Mouse (Mus musculus) limb, embryonic 12.5 days (tissue): ENCODE measurements at regions not wholly inside any gene's neighbourhood (a gene's known extent, or its start where the extent isn't known, plus 50 kb on each side); places are given as distances from the start of the nearest gene placed in this dataset.

Experiments
- ATAC-seq: fragments of 200-750 bp; cut with Nextera tagmentation; 2 replicates; pipeline ENCODE4 v1.8.0; 2017; ENCODE audit warnings: low read depth, moderate TSS enrichment; ENCODE audit not compliant: insufficient number of reproducible peaks, insufficient read depth, low FRiP score, low TSS enrichment
- H3K27ac ChIP-seq: fragments of 300-500 bp; sonication (generic); 2 replicates; pipeline ENCODE4 v1.5.1; 2016; ENCODE audit warnings: mild to moderate bottlenecking, moderate library complexity
- H3K27me3 ChIP-seq: fragments of 300-500 bp; sonication (generic); 2 replicates; pipeline ENCODE4 v1.6.1; 2016; ENCODE audit warnings: mild to moderate bottlenecking, moderate library complexity
- H3K36me3 ChIP-seq: fragments of 300-500 bp; sonication (generic); 2 replicates; pipeline ENCODE4 v1.6.1; 2016; ENCODE audit warnings: mild to moderate bottlenecking, moderate library complexity
- H3K4me1 ChIP-seq: fragments of 300-500 bp; sonication (generic); replicated peaks from 2 replicates; pipeline ENCODE4 v1.6.1; 2016
- H3K4me2 ChIP-seq: fragments of 300-500 bp; sonication (generic); 2 replicates; pipeline ENCODE4 v1.6.1; 2016; ENCODE audit warnings: mild to moderate bottlenecking, moderate library complexity
- H3K4me3 ChIP-seq: fragments of 300-500 bp; sonication (generic); replicated peaks from 2 replicates; pipeline ENCODE4 v1.5.1; 2016; ENCODE audit warnings: mild to moderate bottlenecking
- H3K9ac ChIP-seq: fragments of 300-500 bp; sonication (generic); replicated peaks from 2 replicates; pipeline ENCODE4 v1.6.1; 2016; ENCODE audit warnings: mild to moderate bottlenecking, moderate library complexity
- H3K9me3 ChIP-seq: fragments of 300-500 bp; sonication (generic); 2 replicates; pipeline ENCODE4 v1.6.1; 2016; ENCODE audit warnings: mild to moderate bottlenecking, moderate library complexity
- WGBS: fragments of 180-500 bp; shearing (Covaris S2); methylation state at CpG from one replicate; pipeline ENCODE4 v1.1.7; 2016; 5-methylcytosine and 5-hydroxymethylcytosine counted together

DNA sequence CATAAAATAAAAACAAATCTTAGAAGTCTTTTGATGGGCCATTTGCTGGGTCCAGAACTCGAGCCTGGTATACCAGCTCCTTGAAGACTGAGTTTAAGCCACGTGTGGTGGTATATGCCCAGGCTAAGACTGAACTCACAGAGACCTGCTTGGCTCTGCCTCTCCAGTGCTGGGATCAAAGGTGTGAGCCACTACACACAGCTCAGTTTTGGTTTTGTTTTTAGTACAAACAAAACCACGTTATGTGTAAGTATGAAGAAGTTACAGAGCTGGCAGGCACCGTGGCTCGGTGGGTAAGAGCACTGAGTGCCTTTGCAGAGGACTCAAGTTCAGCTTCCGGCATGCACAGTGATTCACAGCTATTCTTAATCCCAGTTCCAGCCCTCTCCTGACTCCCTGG, 75.6 kb downstream of the Wdr5 start:
- H3K4me1 ChIP-seq: peaks cover 31% of the 10 kb centered on the region
- no peak for ATAC-seq
- no peaks in the 10 kb centered on the region for H3K9me3 ChIP-seq
- H3K36me3 ChIP-seq: no peaks in the 10 kb centered on the region
- H3K9ac ChIP-seq: no peak overlapping the region
- H3K4me3 ChIP-seq: no peak overlapping the region
- H3K27ac ChIP-seq: no peak overlapping the region
- WGBS: 78% methylated on average over 6 of the region's 6 CpGs
- no peak overlapping the region for H3K4me2 ChIP-seq
- H3K27me3 ChIP-seq: 0 out of 2 replicates have a peak, but pooled peaks cover 3% of the 10 kb centered on the region

GRCm38 (mm10) chr2:27591668-27592067, 76.7 kb downstream of the Wdr5 start:
- H3K9ac ChIP-seq: no peak overlapping the region
- no peaks in the 10 kb centered on the region for H3K36me3 ChIP-seq
- peak overlapping the region; percentile 32; the same call in 1 of the 2 replicates for H3K27ac ChIP-seq
- WGBS: 17% methylated on average over 5 of the region's 5 CpGs
- no peaks in the 10 kb centered on the region for H3K9me3 ChIP-seq
- no peak overlapping the region for H3K4me2 ChIP-seq
- H3K27me3 ChIP-seq: peaks cover 8% of the 10 kb centered on the region; the same call in 1 of the 2 replicates
- peaks cover 31% of the 10 kb centered on the region for H3K4me1 ChIP-seq
- H3K4me3 ChIP-seq: no peak overlapping the region
- peak; percentile 38; the same call in 1 of the 2 replicates for ATAC-seq

GRCm38 (mm10) chr2:27593338-27593737, 78.4 kb downstream of the Wdr5 start:
- H3K27ac ChIP-seq: no peak overlapping the region
- no peaks in the 10 kb centered on the region for H3K36me3 ChIP-seq
- peaks cover 12% of the 10 kb centered on the region for H3K27me3 ChIP-seq
- peaks cover 27% of the 10 kb centered on the region for H3K4me1 ChIP-seq
- H3K9ac ChIP-seq: no peak overlapping the region
- 39% methylated on average over 10 of the region's 10 CpGs for WGBS
- no peak overlapping the region for H3K4me3 ChIP-seq
- ATAC-seq: no peak
- H3K4me2 ChIP-seq: no peak overlapping the region
- no peaks in the 10 kb centered on the region for H3K9me3 ChIP-seq

GRCm38 (mm10) chr2:27595251-27595650, 80.3 kb downstream of the Wdr5 start:
- Histone ChIP-seq H3K9ac (no peak overlapping the region), H3K9me3 (no peaks in the 10 kb centered on the region), H3K4me1 (peaks cover 27% of the 10 kb centered on the region), H3K4me3 (no peak overlapping the region), H3K27me3 (peaks cover 12% of the 10 kb centered on the region), H3K36me3 (no peaks in the 10 kb centered on the region), H3K4me2 (no peak overlapping the region), H3K27ac (no peak overlapping the region)
- 86% methylated on average over 4 of the region's 4 CpGs for WGBS
- no peak for ATAC-seq

- no peak for ATAC-seq
- Histone ChIP-seq H3K27ac (no peak overlapping the region), H3K4me3 (no peak overlapping the region), H3K4me2 (no peak overlapping the region), H3K9ac (0 out of 2 replicates have a peak overlapping the region, but pooled peaks have one; percentile 8), H3K36me3 (no peaks in the 10 kb centered on the region), H3K4me1 (peaks cover 25% of the 10 kb centered on the region), H3K9me3 (no peaks in the 10 kb centered on the region), H3K27me3 (peaks cover 12% of the 10 kb centered on the region)
- 45% methylated on average over 2 of the region's 2 CpGs for WGBS
Measured at GRCm38 (mm10) chr2:27596217-27596616, 80.0 kb upstream of the Rxra start.

GRCm38 (mm10) chr2:27596966-27597365, 79.3 kb upstream of the Rxra start:
- no peak overlapping the region for H3K27ac ChIP-seq
- no peak overlapping the region for H3K9ac ChIP-seq
- no peaks in the 10 kb centered on the region for H3K9me3 ChIP-seq
- H3K27me3 ChIP-seq: peaks cover 12% of the 10 kb centered on the region
- no peak overlapping the region for H3K4me3 ChIP-seq
- no peak for ATAC-seq
- H3K36me3 ChIP-seq: no peaks in the 10 kb centered on the region
- 96% methylated on average over 1 of the region's 1 CpGs for WGBS
- no peak overlapping the region for H3K4me2 ChIP-seq
- H3K4me1 ChIP-seq: peaks cover 18% of the 10 kb centered on the region

- Histone ChIP-seq H3K27ac (no peak overlapping the region), H3K9ac (no peak overlapping the region), H3K4me3 (no peak overlapping the region), H3K9me3 (no peaks in the 10 kb centered on the region), H3K36me3 (no peaks in the 10 kb centered on the region), H3K4me2 (no peak overlapping the region), H3K27me3 (peaks cover 12% of the 10 kb centered on the region), H3K4me1 (peaks cover 9% of the 10 kb centered on the region)
- WGBS: 86% methylated on average over 4 of the region's 4 CpGs
- ATAC-seq: no peak
Measured at GRCm38 (mm10) chr2:27597901-27598300, 78.3 kb upstream of the Rxra start.

- Histone ChIP-seq H3K4me1 (no peaks in the 10 kb centered on the region), H3K4me3 (no peak overlapping the region), H3K9me3 (no peaks in the 10 kb centered on the region), H3K36me3 (no peaks in the 10 kb centered on the region), H3K27me3 (peaks cover 12% of the 10 kb centered on the region), H3K4me2 (no peak overlapping the region), H3K9ac (no peak overlapping the region), H3K27ac (no peak overlapping the region)
- ATAC-seq: no peak
- WGBS: 88% methylated on average over 8 of the region's 8 CpGs
Measured at GRCm38 (mm10) chr2:27599061-27599768, 77.0 kb upstream of the Rxra start.

DNA sequence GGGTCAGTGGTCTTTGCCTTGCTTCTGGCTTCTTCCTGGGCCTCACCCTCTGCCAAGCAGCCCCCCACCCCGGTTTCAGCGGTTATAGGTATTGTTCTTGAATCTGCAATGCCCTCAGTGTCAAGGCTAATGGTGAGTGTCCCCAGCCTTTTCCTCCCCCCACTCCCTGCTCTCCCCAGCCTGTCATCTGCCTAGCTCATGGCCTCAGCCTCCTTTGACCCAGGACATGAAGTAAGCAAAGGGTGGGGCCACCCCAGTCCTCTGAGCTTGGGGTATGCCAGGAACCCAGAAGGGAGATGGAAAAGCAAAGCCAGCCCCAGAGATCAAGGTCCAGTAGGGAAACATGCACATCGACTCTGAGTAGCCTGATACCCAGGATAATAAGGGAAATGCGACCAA, 76.5 kb upstream of the Rxra start:
- H3K9ac ChIP-seq: no peak overlapping the region
- ATAC-seq: no peak
- H3K4me3 ChIP-seq: no peak overlapping the region
- WGBS: 76% methylated on average over 4 of the region's 4 CpGs
- H3K27me3 ChIP-seq: peaks cover 12% of the 10 kb centered on the region
- H3K4me1 ChIP-seq: no peaks in the 10 kb centered on the region
- H3K4me2 ChIP-seq: no peak overlapping the region
- no peaks in the 10 kb centered on the region for H3K9me3 ChIP-seq
- H3K27ac ChIP-seq: no peak overlapping the region
- no peaks in the 10 kb centered on the region for H3K36me3 ChIP-seq

GRCm38 (mm10) chr2:27603333-27603732, 72.9 kb upstream of the Rxra start:
- Histone ChIP-seq H3K27ac (no peak overlapping the region), H3K4me1 (no peaks in the 10 kb centered on the region), H3K4me2 (no peak overlapping the region), H3K9ac (no peak overlapping the region), H3K27me3 (no peaks in the 10 kb centered on the region; the same call in 1 of the 2 replicates), H3K9me3 (no peaks in the 10 kb centered on the region), H3K4me3 (no peak overlapping the region), H3K36me3 (no peaks in the 10 kb centered on the region)
- ATAC-seq: no peak
- 84% methylated on average over 4 of the region's 4 CpGs for WGBS

DNA sequence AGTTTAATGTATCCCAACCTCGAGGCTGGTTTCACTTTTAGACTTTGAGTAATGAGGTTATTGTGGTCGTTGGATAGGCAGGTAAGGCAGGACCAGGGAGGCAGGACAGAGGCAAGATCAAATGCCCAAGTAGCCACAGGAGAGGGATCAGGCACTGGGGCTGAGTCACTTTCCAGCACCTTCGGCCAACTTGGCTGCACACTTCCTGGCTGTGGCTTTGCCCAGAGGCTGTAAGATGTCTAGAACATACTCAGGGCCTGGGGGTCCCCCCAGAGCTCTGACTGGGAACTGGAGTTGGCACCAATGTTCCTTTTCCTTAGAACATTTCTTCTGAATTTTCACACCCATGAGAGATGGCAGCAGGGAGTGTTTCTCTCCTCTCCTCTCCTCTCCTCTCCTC, 71.7 kb upstream of the Rxra start:
- H3K4me1 ChIP-seq: no peaks in the 10 kb centered on the region
- H3K4me3 ChIP-seq: no peak overlapping the region
- H3K36me3 ChIP-seq: no peaks in the 10 kb centered on the region
- WGBS: 35% methylated on average over 3 of the region's 3 CpGs
- peaks cover 2% of the 10 kb centered on the region; the same call in 1 of the 2 replicates for H3K27me3 ChIP-seq
- H3K27ac ChIP-seq: no peak overlapping the region
- ATAC-seq: no peak
- no peak overlapping the region for H3K4me2 ChIP-seq
- H3K9me3 ChIP-seq: no peaks in the 10 kb centered on the region
- H3K9ac ChIP-seq: no peak overlapping the region

GRCm38 (mm10) chr2:27606816-27607215, 69.4 kb upstream of the Rxra start:
- Histone ChIP-seq H3K4me1 (no peaks in the 10 kb centered on the region), H3K4me3 (no peak overlapping the region), H3K27ac (no peak overlapping the region), H3K9ac (no peak overlapping the region), H3K4me2 (no peak overlapping the region), H3K27me3 (peaks cover 2% of the 10 kb centered on the region; the same call in 1 of the 2 replicates), H3K36me3 (no peaks in the 10 kb centered on the region), H3K9me3 (no peaks in the 10 kb centered on the region)
- ATAC-seq: no peak
- WGBS: 72% methylated on average over 9 of the region's 9 CpGs
